Mouse (Mus musculus): Measurements from ENCODE around the gene Tnfrsf11a.

DNA sequence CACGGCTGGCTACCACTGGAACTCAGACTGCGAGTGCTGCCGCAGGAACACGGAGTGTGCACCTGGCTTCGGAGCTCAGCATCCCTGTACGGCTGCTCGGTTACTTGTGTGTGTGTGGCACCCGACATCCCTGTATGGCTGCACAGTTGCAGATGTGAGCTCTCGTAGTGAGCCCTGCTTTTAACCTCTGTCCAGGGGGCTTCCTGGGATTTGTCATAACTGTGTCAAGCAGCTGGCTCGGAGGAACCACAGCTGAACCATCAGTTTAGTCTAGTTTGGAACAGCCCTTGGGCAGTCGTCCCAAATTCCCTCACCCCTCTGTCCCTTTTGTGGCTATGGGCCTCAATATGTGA is 33.2 kb downstream of the Tnfrsf11a start:
- TF ChIP-seq CTCF (IDR thresholded peaks at IDR 0.05; ENCODE audit: low read depth) (no peak), EP300 (IDR thresholded peaks at IDR 0.05; ENCODE audit: low read depth) (no peak)
